Mouse (Mus musculus) CH12.LX (cell line): ENCODE data around the gene 2900026A02Rik. TPM values are rescaled to one million over a fixed set of nuclear protein-coding genes. Genes with fewer than 3 reads are reported as not detected.

ENCODE experiments used
- DNase-seq: peaks from one replicate; pipeline ENCODE4 v3.0.0-alpha.2; 2013; ENCODE audit errors: extremely low read depth
- H3K27ac ChIP-seq: 2 replicates; pipeline ENCODE4 v1.5.1; 2012; ENCODE audit warnings: low read depth, mild to moderate bottlenecking, control low read depth, moderate library complexity; ENCODE audit not compliant: insufficient read depth
- H3K27me3 ChIP-seq: replicated peaks from 2 replicates; pipeline ENCODE3; 2012; ENCODE audit warnings: inconsistent platforms
- H3K36me3 ChIP-seq, 2 experiments: replicated peaks in 1 of 2; 2 replicates each; pipeline versions ENCODE3 to v1.6.1; 2012; ENCODE audit warnings: inconsistent platforms in 1 of 2, low read length in 1 of 2, mild to moderate bottlenecking in 1 of 2, mixed read lengths in 1 of 2, moderate library complexity in 1 of 2; ENCODE audit not compliant: control insufficient read depth in 1 of 2, insufficient read depth in 1 of 2
- H3K4me1 ChIP-seq, 2 experiments: 2 replicates each; pipeline ENCODE4 v1.6.1; 2012; ENCODE audit warnings: inconsistent platforms in 1 of 2, moderate library complexity in 1 of 2; ENCODE audit not compliant: insufficient read depth in 2 of 2, control insufficient read depth in 1 of 2
- H3K4me2 ChIP-seq: 2 replicates; pipeline ENCODE4 v1.6.1; 2012; ENCODE audit warnings: low read depth, mild to moderate bottlenecking, control low read depth; ENCODE audit not compliant: poor library complexity, insufficient read depth, severe bottlenecking
- H3K4me3 ChIP-seq, 3 experiments: fragments of 150-350 bp in 1 of 3; sonication (generic) in 1 of 3; replicated peaks in 1 of 3; 2 replicates each; pipeline versions ENCODE3 to v1.5.1; 2011 to 2012; ENCODE audit warnings: low read depth in 2 of 3, low read length in 2 of 3, mild to moderate bottlenecking in 2 of 3, moderate library complexity in 2 of 3, control low read depth in 1 of 3, improper control_type of control experiment in 1 of 3, inconsistent platforms in 1 of 3, mixed read lengths in 1 of 3; ENCODE audit not compliant: poor library complexity in 1 of 3
- H3K79me2 ChIP-seq: replicated peaks from 2 replicates; pipeline ENCODE4 v1.6.1; 2012; ENCODE audit warnings: mild to moderate bottlenecking, moderate library complexity; ENCODE audit not compliant: control insufficient read depth, poor library complexity, insufficient read depth, severe bottlenecking; ENCODE audit errors: extremely low read depth
- H3K9ac ChIP-seq: 2 replicates; pipeline ENCODE4 v1.6.1; 2012; ENCODE audit warnings: low read depth, mild to moderate bottlenecking, control low read depth, moderate library complexity; ENCODE audit not compliant: insufficient read depth
- H3K9me3 ChIP-seq: replicated peaks from 2 replicates; pipeline ENCODE3; 2012; ENCODE audit warnings: low read length, inconsistent platforms, mixed read lengths
- CHD1 ChIP-seq: IDR thresholded peaks from 2 replicates; pipeline ENCODE4 v1.6.1; 2012; ENCODE audit warnings: low read depth, low read length, improper control_type of control experiment, inconsistent platforms
- CHD2 ChIP-seq: IDR thresholded peaks from 2 replicates; pipeline ENCODE4 v1.6.1; 2011; ENCODE audit warnings: low read length, improper control_type of control experiment
- ELF1 ChIP-seq: IDR thresholded peaks from 2 replicates; pipeline ENCODE4 v1.6.1; 2014; ENCODE audit warnings: low read depth, mild to moderate bottlenecking, inconsistent platforms, low read length, improper control_type of control experiment
- EP300 ChIP-seq: IDR thresholded peaks from 2 replicates; pipeline ENCODE4 v1.6.1; 2011; ENCODE audit warnings: low read length, improper control_type of control experiment
- ETS1 ChIP-seq: conservative IDR thresholded peaks from 2 replicates; pipeline ENCODE4 v1.6.1; 2012; ENCODE audit warnings: low read depth, mild to moderate bottlenecking, inconsistent platforms, low read length, improper control_type of control experiment, moderate library complexity
- HCFC1 ChIP-seq: IDR thresholded peaks from 2 replicates; pipeline ENCODE4 v1.6.1; 2012; ENCODE audit warnings: low read depth, mild to moderate bottlenecking, inconsistent platforms, low read length, improper control_type of control experiment
- MAFK ChIP-seq: IDR thresholded peaks from 2 replicates; pipeline ENCODE4 v1.6.1; 2011; ENCODE audit warnings: low read length, improper control_type of control experiment; ENCODE audit not compliant: insufficient replicate concordance
- MXI1 ChIP-seq: IDR thresholded peaks from 2 replicates; pipeline ENCODE4 v1.6.1; 2011; ENCODE audit warnings: mild to moderate bottlenecking, low read depth, low read length, improper control_type of control experiment
- NRF1 ChIP-seq: IDR thresholded peaks from 2 replicates; pipeline ENCODE4 v1.6.1; 2014; ENCODE audit warnings: low read depth, mild to moderate bottlenecking, inconsistent platforms, low read length, improper control_type of control experiment, moderate library complexity
- PAX5 ChIP-seq: IDR thresholded peaks from 2 replicates; pipeline ENCODE4 v1.6.1; 2012; ENCODE audit warnings: low read length, inconsistent platforms, mixed read lengths
- POLR2AphosphoS2 ChIP-seq: IDR thresholded peaks from 2 replicates; pipeline ENCODE4 v1.6.1; 2011; ENCODE audit warnings: low read depth, low read length, improper control_type of control experiment
- SIN3A ChIP-seq: IDR thresholded peaks from 2 replicates; pipeline ENCODE4 v1.6.1; 2012; ENCODE audit warnings: low read length, improper control_type of control experiment, inconsistent platforms
- SMC3 ChIP-seq: IDR thresholded peaks from 2 replicates; pipeline ENCODE4 v1.6.1; 2011; ENCODE audit warnings: low read depth, low read length, improper control_type of control experiment
- TBP ChIP-seq: conservative IDR thresholded peaks from 2 replicates; pipeline ENCODE4 v1.6.1; 2011; ENCODE audit warnings: low read depth, low read length, improper control_type of control experiment
- USF1 ChIP-seq: IDR thresholded peaks from 2 replicates; pipeline ENCODE4 v1.6.1; 2014; ENCODE audit warnings: low read depth, mild to moderate bottlenecking, inconsistent platforms, low read length, improper control_type of control experiment
- USF2 ChIP-seq: conservative IDR thresholded peaks from 2 replicates; pipeline ENCODE4 v1.6.1; 2011; ENCODE audit warnings: low read depth, low read length, improper control_type of control experiment
- dilution Hi-C: fragments of 300-500 bp; cut with MboI; formaldehyde crosslinking; loops from 2 replicates; pipeline ENCODE4 v1.14.3; 2020; ENCODE audit warnings: low sequenced_read_pairs; ENCODE audit not compliant: extremely low pct_unique_long_range_greater_than_20kb, extremely low pct_ligation_motif_present
- in situ Hi-C: fragments of 300-500 bp; cut with MboI; formaldehyde crosslinking; loops from 3 replicates; pipeline ENCODE4 v1.14.3; 2019; ENCODE audit warnings: low sequenced_read_pairs, low pct_ligation_motif_present, low pct_unique_long_range_greater_than_20kb, mixed read lengths
- polyA plus RNA-seq: library from polyadenylated mRNA; unstranded; fragments of >175 nt; gene quantifications from 2 replicates; pipeline ENCODE4 v1.2.1, GENCODE M21; 2012; ENCODE audit warnings: low read depth; ENCODE audit not compliant: insufficient read length
- total RNA-seq, 2 experiments: library from RNA; depleted of rRNA; stranded (reverse); fragments of 300-350 nt in 1 of 2; fragments of >200 nt in 1 of 2; gene quantifications; 2 replicates each; pipeline ENCODE4 v1.2.3; 2012 to 2014

2900026A02Rik gene
- total and polyA plus RNA-seq, 3 experiments, result 0.85 to 4.6 (median 0.93) TPM

DNA sequence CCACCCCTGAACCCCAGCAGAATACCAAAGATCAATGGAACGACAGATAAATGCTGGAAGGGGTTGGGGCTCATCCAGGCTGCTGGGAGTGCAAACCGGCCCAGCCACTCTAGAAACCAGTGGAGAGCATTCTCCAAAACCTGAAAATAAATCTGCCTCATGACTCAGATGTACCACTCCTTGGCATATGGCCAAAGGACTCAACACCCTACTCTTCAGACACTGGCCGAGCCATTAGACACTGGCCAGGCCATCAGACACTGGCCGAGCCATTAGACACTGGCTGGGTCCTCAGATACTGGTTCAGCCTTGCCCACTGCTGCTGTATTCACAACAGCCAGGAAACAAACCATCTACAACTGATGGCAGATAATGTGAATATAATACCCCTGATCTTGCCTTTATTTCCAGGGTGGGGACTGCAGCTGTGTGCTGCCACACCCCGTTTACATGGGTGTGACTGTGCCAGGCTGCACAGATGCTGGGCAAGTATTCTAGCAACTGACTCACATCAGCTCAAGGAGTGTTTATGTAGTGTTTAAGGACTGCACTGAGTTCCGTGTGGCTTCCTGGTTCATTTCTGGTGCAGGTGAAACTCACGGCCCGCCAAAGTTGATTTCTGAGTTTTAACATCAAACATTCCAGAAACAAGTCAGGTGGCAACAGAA is 28.4 kb upstream of the 2900026A02Rik start:
- Histone ChIP-seq H3K36me3 (no peaks in the 10 kb centered on the region), H3K27ac (no peak overlapping the region), H3K9ac (no peak overlapping the region), H3K79me2 (no peaks in the 10 kb centered on the region), H3K4me3 (no peak overlapping the region), H3K4me2 (no peak overlapping the region), H3K4me1 (no peaks in the 10 kb centered on the region), H3K27me3 (peaks cover 37% of the 10 kb centered on the region), H3K9me3 (no peaks in the 10 kb centered on the region)
- no peak for TF ChIP-seq USF1
- TF ChIP-seq NRF1, result no peak
- TF ChIP-seq CHD1, result no peak
- no peak for TF ChIP-seq HCFC1
- no peak for DNase-seq
- in situ Hi-C loops (no loop called here), dilution Hi-C loops (no loop called here)

DNA sequence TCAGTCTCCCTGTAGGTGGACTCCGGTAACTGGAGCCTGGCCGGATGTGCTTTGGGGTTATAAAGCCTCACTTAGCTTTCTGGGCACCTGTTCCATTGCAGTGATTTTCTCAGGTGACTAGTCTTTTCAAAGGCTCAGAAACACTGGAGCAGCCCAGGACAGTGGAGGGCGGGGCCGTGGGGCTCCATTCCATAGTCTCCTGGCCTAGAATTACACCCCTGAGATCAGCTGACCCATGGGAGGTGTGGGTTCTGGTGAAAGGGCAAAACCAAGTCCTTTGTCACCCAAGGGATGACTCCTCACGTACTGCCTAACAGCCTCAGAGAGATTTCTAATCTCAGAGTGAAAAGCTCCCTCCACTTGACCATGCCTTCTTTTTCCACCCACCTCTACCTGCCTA is 9.2 kb upstream of the 2900026A02Rik start:
- H3K4me3 ChIP-seq, result no peak overlapping the region
- H3K27ac ChIP-seq, result no peak overlapping the region
- DNase-seq, result no peak
- no peaks in the 10 kb centered on the region for H3K36me3 ChIP-seq
- no peaks in the 10 kb centered on the region for H3K9me3 ChIP-seq
- TF ChIP-seq ETS1 (no peak), PAX5 (no peak), ELF1 (no peak), SMC3 (no peak), CHD2 (no peak), EP300 (no peak), USF2 (no peak), MXI1 (no peak), SIN3A (no peak), TBP (no peak), POLR2AphosphoS2 (no peak), MAFK (no peak)
- TF ChIP-seq, all 38 proteins: peak for 0
- Histone ChIP-seq H3K9ac (no peak overlapping the region), H3K4me2 (no peak overlapping the region), H3K4me1 (peaks cover 0 to 12% of the 10 kb centered on the region in 2 experiments; a peak in 2 of 4 replicates), H3K27me3 (peaks cover 59% of the 10 kb centered on the region), H3K79me2 (no peaks in the 10 kb centered on the region)
- in situ Hi-C loops (no loop called here), dilution Hi-C loops (no loop called here)
